Mouse (Mus musculus): ENCODE data around the gene Csmd2.

GRCm38 (mm10) chr4:128411941-128412630 lies 424.4 kb downstream of the Csmd2 start:
- TF ChIP-seq CTCF (IDR thresholded peaks at IDR 0.05; ENCODE audit: low read depth) (no peak), EP300 (optimal IDR thresholded peaks at IDR 0.05) (no peak)
